Mouse (Mus musculus): ENCODE data around the gene Gm11111. TPM values are rescaled to one million over a fixed set of nuclear protein-coding genes. Genes with fewer than 3 reads are reported as not detected.

Gene Gm11111
- not detected in 2 replicates for polyA plus RNA-seq (2012; rRNA removed)
- not detected in 2 replicates for polyA plus RNA-seq (2014; fragmentation: Nextera tagmentation; extraction: Ambion mirVana)

DNA sequence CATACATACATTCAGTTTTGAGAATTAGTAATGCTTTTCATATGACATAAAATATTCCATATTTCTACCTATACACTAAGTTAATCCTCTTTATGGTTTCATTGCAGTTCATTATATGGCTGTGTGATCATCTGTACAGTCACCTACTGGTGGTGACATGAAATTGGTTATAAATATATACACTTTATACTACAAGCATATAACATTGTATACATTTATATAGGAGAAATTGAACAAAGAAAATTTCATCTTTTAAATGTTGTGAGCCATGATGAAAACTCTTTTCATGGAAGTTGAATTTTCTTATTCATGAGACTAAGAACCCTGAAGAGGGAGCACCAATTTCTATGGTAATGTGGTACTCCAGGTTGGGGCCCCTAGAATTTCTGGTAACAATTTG is at the start of gene Gm11111:
Gm11111 (plus strand) TSS at position 301 of the 400 bp plus-strand sequence.
- Histone ChIP-seq H3K9ac (replicated peaks) (no peak within 1 kb of the TSS), H3K27ac (no peak within 1 kb of the TSS), H3K4me1 (replicated peaks; ENCODE audit: control insufficient read depth in 2 of 2, insufficient read depth in 2 of 2, low read length in 1 of 2) (no peaks in the 10 kb centered on the region), H3K4me2 (ENCODE audit: low read depth) (no peak within 1 kb of the TSS), H3K27me3 (ENCODE audit: control insufficient read depth, insufficient read depth, low read length) (no peaks in the 10 kb centered on the region), H3K4me3 (ENCODE audit: insufficient read depth in 1 of 2, low read depth in 2 of 2, low read length in 2 of 2) (no peak within 1 kb of the TSS), H3K36me3 (replicated peaks; ENCODE audit: control insufficient read depth, insufficient read depth, low read depth) (no peaks in the 10 kb centered on the region), H3K9me3 (ENCODE audit: control insufficient read depth, low read length) (no peaks in the 10 kb centered on the region)
- ATAC-seq (ENCODE audit: insufficient read depth) = no peak
- DNase-seq (ENCODE audit: low read depth in 3 of 3, low spot score in 3 of 3) = no peak
- TF ChIP-seq CTCF (IDR thresholded peaks at IDR 0.05; ENCODE audit: low read depth) = no peak
- no peak for TF ChIP-seq EP300 (IDR thresholded peaks at IDR 0.05; ENCODE audit: low read depth)

- Histone ChIP-seq H3K36me3 (replicated peaks; ENCODE audit: control insufficient read depth, insufficient read depth, low read depth) (no peaks in the 10 kb centered on the region), H3K27me3 (ENCODE audit: control insufficient read depth, insufficient read depth, low read length) (no peaks in the 10 kb centered on the region), H3K4me3 (ENCODE audit: insufficient read depth in 1 of 2, low read depth in 2 of 2, low read length in 2 of 2) (no peak overlapping the region), H3K9me3 (ENCODE audit: control insufficient read depth, low read length) (no peaks in the 10 kb centered on the region), H3K27ac (no peak overlapping the region), H3K9ac (replicated peaks) (no peak overlapping the region), H3K4me1 (replicated peaks; ENCODE audit: control insufficient read depth in 2 of 2, insufficient read depth in 2 of 2, low read length in 1 of 2) (no peaks in the 10 kb centered on the region), H3K4me2 (ENCODE audit: low read depth) (no peak overlapping the region)
- TF ChIP-seq EP300 (IDR thresholded peaks at IDR 0.05; ENCODE audit: low read depth) (no peak), CTCF (IDR thresholded peaks at IDR 0.05; ENCODE audit: low read depth) (no peak)
- no peak for DNase-seq (ENCODE audit: low read depth in 3 of 3, low spot score in 3 of 3)
- no peak for ATAC-seq (ENCODE audit: insufficient read depth)
- WGBS (ENCODE audit: insufficient replicate concordance) = 57% methylated on average over 7 of the region's 7 CpGs
Measured at GRCm38 (mm10) chr5:98516214-98516613, 36.3 kb upstream of the Gm11111 start.

DNA sequence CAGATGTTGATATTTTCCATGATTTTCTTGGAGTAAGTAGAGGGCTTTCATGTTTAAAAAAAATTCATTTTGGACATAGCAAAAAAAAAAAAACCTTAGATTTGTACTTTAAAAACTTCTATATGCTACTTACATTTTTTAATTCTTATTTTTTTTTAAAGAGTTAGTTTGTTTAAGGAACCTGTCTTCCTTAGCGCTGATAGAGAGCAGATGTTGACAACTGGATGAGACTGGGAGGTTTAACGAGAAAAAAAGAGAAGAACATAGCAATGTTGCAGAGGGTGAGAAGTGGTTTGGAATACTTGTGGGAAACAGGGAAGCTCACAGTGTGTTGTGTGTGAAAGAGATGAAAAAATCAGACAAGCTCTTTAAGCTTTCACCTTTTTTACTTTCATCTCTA is 32.4 kb upstream of the Gm11111 start:
- Histone ChIP-seq H3K27ac (no peak overlapping the region), H3K4me3 (ENCODE audit: insufficient read depth in 1 of 2, low read depth in 2 of 2, low read length in 2 of 2) (no peak overlapping the region), H3K4me1 (replicated peaks; ENCODE audit: control insufficient read depth in 2 of 2, insufficient read depth in 2 of 2, low read length in 1 of 2) (no peaks in the 10 kb centered on the region), H3K4me2 (ENCODE audit: low read depth) (no peak overlapping the region), H3K9me3 (ENCODE audit: control insufficient read depth, low read length) (no peaks in the 10 kb centered on the region), H3K36me3 (replicated peaks; ENCODE audit: control insufficient read depth, insufficient read depth, low read depth) (no peaks in the 10 kb centered on the region), H3K27me3 (ENCODE audit: control insufficient read depth, insufficient read depth, low read length) (no peaks in the 10 kb centered on the region), H3K9ac (replicated peaks) (no peak overlapping the region)
- TF ChIP-seq EP300 (IDR thresholded peaks at IDR 0.05; ENCODE audit: low read depth) (no peak), CTCF (IDR thresholded peaks at IDR 0.05; ENCODE audit: low read depth) (no peak)
- WGBS (ENCODE audit: insufficient replicate concordance) = 71% methylated on average over 2 of the region's 2 CpGs
- ATAC-seq (ENCODE audit: insufficient read depth) = no peak
- no peak for DNase-seq (ENCODE audit: low read depth in 3 of 3, low spot score in 3 of 3)

DNA sequence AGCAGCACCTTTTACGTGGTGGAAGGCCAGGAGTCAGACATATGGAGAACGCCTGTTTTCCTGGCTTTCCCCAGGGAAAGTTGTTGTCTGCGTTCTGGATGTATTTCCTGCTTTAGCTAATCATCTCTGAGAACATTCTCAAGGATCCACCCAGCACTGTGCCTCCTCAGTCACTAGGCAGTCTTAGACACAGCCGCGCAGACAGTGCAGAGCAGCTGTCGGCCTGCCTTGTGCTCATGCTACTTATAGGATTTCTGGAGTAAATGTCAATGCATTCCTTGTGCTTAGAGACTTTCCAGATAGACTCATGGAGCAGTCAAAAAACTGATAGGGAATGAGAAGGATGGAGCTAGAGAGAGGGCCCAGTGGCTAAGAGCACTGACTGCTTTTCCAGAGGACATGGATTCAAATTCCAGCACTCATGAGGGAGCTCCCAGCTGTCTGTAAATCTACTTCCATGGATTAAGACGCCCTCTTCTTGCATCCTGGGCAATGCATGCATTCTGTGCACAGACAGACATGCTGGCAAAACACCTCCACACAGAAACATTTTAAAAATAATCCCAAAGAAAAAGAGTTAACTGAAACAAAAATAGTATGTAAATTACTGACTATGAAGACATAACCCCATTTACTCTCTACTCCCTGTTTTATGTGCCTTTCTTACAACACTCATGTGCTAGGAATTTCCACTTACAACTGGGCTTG is 30.1 kb upstream of the Gm11111 start:
- TF ChIP-seq EP300 (IDR thresholded peaks at IDR 0.05; ENCODE audit: low read depth) (no peak), CTCF (IDR thresholded peaks at IDR 0.05; ENCODE audit: low read depth) (no peak)
- H3K36me3 ChIP-seq (replicated peaks; ENCODE audit: control insufficient read depth, insufficient read depth, low read depth) = no peaks in the 10 kb centered on the region
- ATAC-seq (ENCODE audit: insufficient read depth) = no peak
- DNase-seq (ENCODE audit: low read depth in 3 of 3, low spot score in 3 of 3) = no peak
- no peak overlapping the region for H3K9ac ChIP-seq (replicated peaks)
- no peak overlapping the region for H3K4me3 ChIP-seq (ENCODE audit: insufficient read depth in 1 of 2, low read depth in 2 of 2, low read length in 2 of 2)
- no peaks in the 10 kb centered on the region for H3K4me1 ChIP-seq (replicated peaks; ENCODE audit: control insufficient read depth in 2 of 2, insufficient read depth in 2 of 2, low read length in 1 of 2)
- H3K4me2 ChIP-seq (ENCODE audit: low read depth) = no peak overlapping the region
- H3K9me3 ChIP-seq (ENCODE audit: control insufficient read depth, low read length) = no peaks in the 10 kb centered on the region
- H3K27me3 ChIP-seq (ENCODE audit: control insufficient read depth, insufficient read depth, low read length) = no peaks in the 10 kb centered on the region
- H3K27ac ChIP-seq = no peak overlapping the region
- WGBS (ENCODE audit: insufficient replicate concordance) = 75% methylated on average over 7 of the region's 7 CpGs

- ATAC-seq (ENCODE audit: insufficient read depth) = no peak
- H3K9me3 ChIP-seq (ENCODE audit: control insufficient read depth, low read length) = no peaks in the 10 kb centered on the region
- no peaks in the 10 kb centered on the region for H3K27me3 ChIP-seq (ENCODE audit: control insufficient read depth, insufficient read depth, low read length)
- DNase-seq (ENCODE audit: low read depth in 3 of 3, low spot score in 3 of 3) = no peak
- no peaks in the 10 kb centered on the region for H3K36me3 ChIP-seq (replicated peaks; ENCODE audit: control insufficient read depth, insufficient read depth, low read depth)
- WGBS (ENCODE audit: insufficient replicate concordance) = 48% methylated on average over 7 of the region's 7 CpGs
- H3K27ac ChIP-seq = no peak overlapping the region
- no peak overlapping the region for H3K4me3 ChIP-seq (ENCODE audit: insufficient read depth in 1 of 2, low read depth in 2 of 2, low read length in 2 of 2)
- H3K4me2 ChIP-seq (ENCODE audit: low read depth) = no peak overlapping the region
- no peak overlapping the region for H3K9ac ChIP-seq (replicated peaks)
- no peaks in the 10 kb centered on the region for H3K4me1 ChIP-seq (replicated peaks; ENCODE audit: control insufficient read depth in 2 of 2, insufficient read depth in 2 of 2, low read length in 1 of 2)
- TF ChIP-seq CTCF (IDR thresholded peaks at IDR 0.05; ENCODE audit: low read depth) = no peak
- no peak for TF ChIP-seq EP300 (IDR thresholded peaks at IDR 0.05; ENCODE audit: low read depth)
Measured at GRCm38 (mm10) chr5:98523050-98523449, 29.4 kb upstream of the Gm11111 start.
